Mouse (Mus musculus): Measurements from ENCODE around the gene Fam110a.
A peak's percentile ranks its signal among the peaks of the same experiment; 100 is the strongest.

Fam110a gene

GRCm38 (mm10) chr2:151979470-151980354, at the start of gene Fam110a:
Gene Fam110a, minus strand, starts transcription at chr2:151980219.
- peak; percentile 90 to 91 for DNase-seq

- peak; percentile 96 to 98 for DNase-seq
Measured at GRCm38 (mm10) chr2:152029252-152030082, 49.4 kb upstream of the Fam110a start.

GRCm38 (mm10) chr2:152024883-152025422, 44.9 kb upstream of the Fam110a start:
- no peak for DNase-seq

- DNase-seq: no peak
Measured at GRCm38 (mm10) chr2:152022022-152022421, 42.0 kb upstream of the Fam110a start.

- peak; percentile 78 to 85 for DNase-seq
Measured at GRCm38 (mm10) chr2:152020255-152020654, 40.2 kb upstream of the Fam110a start.

- DNase-seq: no peak
Measured at GRCm38 (mm10) chr2:152016666-152017065, 36.6 kb upstream of the Fam110a start.

- no peak for DNase-seq
Measured at GRCm38 (mm10) chr2:152015997-152016396, 36.0 kb upstream of the Fam110a start.

- no peak for DNase-seq
Measured at GRCm38 (mm10) chr2:152012701-152013100, 32.7 kb upstream of the Fam110a start.

- DNase-seq: no peak
Measured at GRCm38 (mm10) chr2:152012222-152012621, 32.2 kb upstream of the Fam110a start.

GRCm38 (mm10) chr2:152011724-152012123, 31.7 kb upstream of the Fam110a start:
- DNase-seq: peak; percentile 41 to 58

GRCm38 (mm10) chr2:152010661-152011060, 30.6 kb upstream of the Fam110a start:
- no peak for DNase-seq

- DNase-seq: no peak
Measured at GRCm38 (mm10) chr2:152010251-152010650, 30.2 kb upstream of the Fam110a start.

- DNase-seq: no peak
Measured at GRCm38 (mm10) chr2:152009061-152009779, 29.2 kb upstream of the Fam110a start.

- DNase-seq: peak; percentile 58 to 78
Measured at GRCm38 (mm10) chr2:152007783-152008182, 27.8 kb upstream of the Fam110a start.

- no peak for DNase-seq
Measured at GRCm38 (mm10) chr2:152002529-152002928, 22.5 kb upstream of the Fam110a start.

GRCm38 (mm10) chr2:152000735-152001134, 20.7 kb upstream of the Fam110a start:
- no peak for DNase-seq

GRCm38 (mm10) chr2:152000291-152000679, 20.3 kb upstream of the Fam110a start:
- no peak for DNase-seq

- DNase-seq: no peak
Measured at GRCm38 (mm10) chr2:151999669-152000290, 19.8 kb upstream of the Fam110a start.

GRCm38 (mm10) chr2:151998932-151999331, 18.9 kb upstream of the Fam110a start:
- no peak for DNase-seq

- no peak for DNase-seq
Measured at GRCm38 (mm10) chr2:151998505-151998899, 18.5 kb upstream of the Fam110a start.

- DNase-seq: no peak
Measured at GRCm38 (mm10) chr2:151997776-151998504, 17.9 kb upstream of the Fam110a start.
